Mouse (Mus musculus): Measurements from ENCODE around the gene Sptan1. TPM values are rescaled to one million over a fixed set of nuclear protein-coding genes. Genes with fewer than 3 reads are reported as not detected.

Gene Sptan1
- polyA plus RNA-seq, 1 experiment from 2014 or later, result 85.8 TPM

- H3K36me3 ChIP-seq, result peaks cover 98% of the 10 kb centered on the region
- H3K4me3 ChIP-seq (replicated peaks), result no peak overlapping the region
- H3K27ac ChIP-seq (replicated peaks), result no peak overlapping the region
- 83% methylated on average over 8 of the region's 8 CpGs for WGBS
- no peaks in the 10 kb centered on the region for H3K9me3 ChIP-seq (replicated peaks)
- ATAC-seq (ENCODE audit: insufficient number of reproducible peaks, low FRiP score, low TSS enrichment, low read depth), result no peak
- no peak overlapping the region for H3K9ac ChIP-seq
- no peaks in the 10 kb centered on the region for H3K27me3 ChIP-seq
- no peak overlapping the region for H3K4me2 ChIP-seq (replicated peaks)
- no peaks in the 10 kb centered on the region for H3K4me1 ChIP-seq
Measured at GRCm38 (mm10) chr2:30010840-30011281, 45.5 kb downstream of the Sptan1 start.

GRCm38 (mm10) chr2:30014326-30014966 is 49.1 kb downstream of the Sptan1 start:
- 80% methylated on average over 11 of the region's 11 CpGs for WGBS
- no peak overlapping the region for H3K27ac ChIP-seq (replicated peaks)
- no peaks in the 10 kb centered on the region for H3K4me1 ChIP-seq
- H3K36me3 ChIP-seq, result peaks cover 97% of the 10 kb centered on the region
- no peaks in the 10 kb centered on the region for H3K9me3 ChIP-seq (replicated peaks)
- H3K9ac ChIP-seq, result no peak overlapping the region
- ATAC-seq (ENCODE audit: insufficient number of reproducible peaks, low FRiP score, low TSS enrichment, low read depth), result no peak
- H3K4me2 ChIP-seq (replicated peaks), result no peak overlapping the region
- H3K4me3 ChIP-seq (replicated peaks), result no peak overlapping the region
- H3K27me3 ChIP-seq, result no peaks in the 10 kb centered on the region

DNA sequence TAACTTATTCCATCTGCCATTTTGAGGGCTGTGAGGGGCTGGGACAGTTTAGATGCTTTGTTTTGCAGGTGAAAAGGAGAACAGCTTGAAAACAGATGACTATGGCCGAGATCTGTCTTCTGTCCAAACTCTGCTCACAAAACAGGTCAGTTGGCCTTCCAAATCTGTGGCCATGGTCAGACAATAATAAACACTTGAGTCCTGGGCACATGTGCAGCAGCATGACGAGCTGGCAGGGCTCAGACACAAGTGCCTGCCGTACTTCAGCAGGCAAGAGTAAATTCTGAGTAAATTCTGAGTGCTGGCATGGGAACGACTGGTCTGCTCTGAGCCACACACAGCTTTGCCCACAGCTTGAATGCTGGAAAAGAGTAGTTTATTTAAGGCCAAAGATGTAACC is 60.1 kb downstream of the Sptan1 start:
- Histone ChIP-seq H3K36me3 (peaks cover 99% of the 10 kb centered on the region), H3K9ac (no peak overlapping the region), H3K4me1 (no peaks in the 10 kb centered on the region), H3K4me2 (replicated peaks) (no peak overlapping the region), H3K9me3 (replicated peaks) (no peaks in the 10 kb centered on the region), H3K4me3 (replicated peaks) (no peak overlapping the region), H3K27me3 (no peaks in the 10 kb centered on the region), H3K27ac (replicated peaks) (no peak overlapping the region)
- ATAC-seq (ENCODE audit: insufficient number of reproducible peaks, low FRiP score, low TSS enrichment, low read depth), result no peak
- 88% methylated on average over 4 of the region's 4 CpGs for WGBS

DNA sequence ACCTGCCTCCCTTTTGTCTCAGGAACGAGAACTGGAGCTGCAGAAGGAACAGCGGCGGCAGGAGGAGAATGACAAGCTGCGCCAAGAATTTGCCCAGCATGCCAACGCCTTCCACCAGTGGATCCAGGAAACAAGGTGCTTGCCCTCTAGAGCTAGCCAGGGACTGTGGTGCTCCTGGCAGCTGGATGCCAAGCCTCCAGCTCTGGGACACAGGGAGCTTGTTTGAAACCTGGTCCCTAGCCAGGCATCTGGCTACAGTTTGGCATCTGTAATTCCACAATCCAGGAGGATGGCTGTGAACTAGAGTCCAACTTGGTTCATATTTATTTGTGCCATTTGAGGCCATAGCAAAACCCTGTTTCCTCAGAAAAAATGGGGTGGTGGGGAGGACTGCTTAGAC is 61.6 kb downstream of the Sptan1 start:
- H3K4me1 ChIP-seq, result no peaks in the 10 kb centered on the region
- no peak overlapping the region for H3K9ac ChIP-seq
- ATAC-seq (ENCODE audit: insufficient number of reproducible peaks, low FRiP score, low TSS enrichment, low read depth), result no peak
- H3K4me3 ChIP-seq (replicated peaks), result no peak overlapping the region
- H3K9me3 ChIP-seq (replicated peaks), result no peaks in the 10 kb centered on the region
- no peaks in the 10 kb centered on the region for H3K27me3 ChIP-seq
- H3K36me3 ChIP-seq, result peaks cover 98% of the 10 kb centered on the region
- no peak overlapping the region for H3K4me2 ChIP-seq (replicated peaks)
- 95% methylated on average over 5 of the region's 5 CpGs for WGBS
- H3K27ac ChIP-seq (replicated peaks), result no peak overlapping the region

GRCm38 (mm10) chr2:30032244-30032846 is 67.0 kb downstream of the Sptan1 start:
- H3K27ac ChIP-seq (replicated peaks), result no peak overlapping the region
- no peak for ATAC-seq (ENCODE audit: insufficient number of reproducible peaks, low FRiP score, low TSS enrichment, low read depth)
- no peak overlapping the region for H3K4me2 ChIP-seq (replicated peaks)
- no peaks in the 10 kb centered on the region for H3K4me1 ChIP-seq
- H3K9me3 ChIP-seq (replicated peaks), result no peaks in the 10 kb centered on the region
- no peaks in the 10 kb centered on the region for H3K27me3 ChIP-seq
- peaks cover 86% of the 10 kb centered on the region for H3K36me3 ChIP-seq
- WGBS, result 57% methylated on average over 11 of the region's 11 CpGs
- no peak overlapping the region for H3K4me3 ChIP-seq (replicated peaks)
- no peak overlapping the region for H3K9ac ChIP-seq

DNA sequence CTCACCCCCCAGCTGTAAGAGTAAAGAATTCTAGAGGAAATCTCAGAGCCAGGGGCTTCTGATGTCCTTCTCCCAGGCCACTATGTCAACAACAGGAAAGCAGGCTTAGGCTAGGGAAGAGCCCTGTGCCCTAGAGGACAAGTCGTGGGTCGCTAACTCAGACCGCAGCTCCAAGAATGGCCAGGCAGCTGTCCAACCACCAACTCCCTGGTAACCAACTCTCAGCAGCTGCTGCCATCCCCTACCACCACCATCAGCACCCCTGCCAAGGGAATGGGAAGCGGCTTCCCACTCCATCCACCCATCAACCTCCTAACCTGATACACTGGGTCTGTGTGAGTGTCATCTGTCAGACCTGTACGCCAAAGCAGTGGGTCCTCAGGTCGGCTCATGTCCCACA is 67.6 kb downstream of the Sptan1 start:
- Histone ChIP-seq H3K9me3 (replicated peaks) (no peaks in the 10 kb centered on the region), H3K27me3 (no peaks in the 10 kb centered on the region), H3K4me2 (replicated peaks) (no peak overlapping the region), H3K27ac (replicated peaks) (no peak overlapping the region), H3K36me3 (peaks cover 86% of the 10 kb centered on the region), H3K9ac (no peak overlapping the region), H3K4me1 (no peaks in the 10 kb centered on the region), H3K4me3 (replicated peaks) (no peak overlapping the region)
- ATAC-seq (ENCODE audit: insufficient number of reproducible peaks, low FRiP score, low TSS enrichment, low read depth), result no peak
- 73% methylated on average over 6 of the region's 6 CpGs for WGBS

DNA sequence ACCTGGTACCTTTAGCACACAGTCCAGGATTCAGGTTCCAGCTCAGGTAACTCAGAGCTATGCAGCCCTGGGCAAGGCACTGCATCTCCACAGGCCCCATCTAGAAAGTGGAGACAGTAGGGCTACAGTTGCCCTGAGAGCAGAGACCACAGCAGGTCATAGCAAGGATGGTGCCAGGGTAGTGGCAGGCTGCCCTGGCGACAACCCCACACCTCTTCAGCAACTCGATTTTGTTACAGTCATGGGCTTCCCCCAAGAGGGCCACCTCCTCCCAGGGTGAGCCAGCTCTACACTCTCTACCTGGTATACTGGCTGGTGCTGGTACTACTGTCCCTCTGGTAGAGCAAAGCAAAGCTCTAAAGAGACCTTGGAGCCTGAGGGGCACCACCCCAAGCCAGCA is 72.4 kb downstream of the Sptan1 start:
- no peak for ATAC-seq (ENCODE audit: insufficient number of reproducible peaks, low FRiP score, low TSS enrichment, low read depth)
- 76% methylated on average over 2 of the region's 2 CpGs for WGBS
- H3K27me3 ChIP-seq, result no peaks in the 10 kb centered on the region
- no peak overlapping the region for H3K27ac ChIP-seq (replicated peaks)
- H3K4me3 ChIP-seq (replicated peaks), result no peak overlapping the region
- no peaks in the 10 kb centered on the region for H3K9me3 ChIP-seq (replicated peaks)
- no peak overlapping the region for H3K4me2 ChIP-seq (replicated peaks)
- H3K9ac ChIP-seq, result no peak overlapping the region
- H3K4me1 ChIP-seq, result peaks cover 8% of the 10 kb centered on the region
- H3K36me3 ChIP-seq, result peaks cover 46% of the 10 kb centered on the region

GRCm38 (mm10) chr2:30038370-30038769 is 73.0 kb downstream of the Sptan1 start:
- H3K9me3 ChIP-seq (replicated peaks), result no peaks in the 10 kb centered on the region
- peaks cover 40% of the 10 kb centered on the region for H3K36me3 ChIP-seq
- H3K27me3 ChIP-seq, result no peaks in the 10 kb centered on the region
- H3K27ac ChIP-seq (replicated peaks), result no peak overlapping the region
- peaks cover 9% of the 10 kb centered on the region for H3K4me1 ChIP-seq
- no peak overlapping the region for H3K4me3 ChIP-seq (replicated peaks)
- WGBS, result 90% methylated on average over 10 of the region's 10 CpGs
- no peak overlapping the region for H3K4me2 ChIP-seq (replicated peaks)
- ATAC-seq (ENCODE audit: insufficient number of reproducible peaks, low FRiP score, low TSS enrichment, low read depth), result no peak
- H3K9ac ChIP-seq, result no peak overlapping the region

DNA sequence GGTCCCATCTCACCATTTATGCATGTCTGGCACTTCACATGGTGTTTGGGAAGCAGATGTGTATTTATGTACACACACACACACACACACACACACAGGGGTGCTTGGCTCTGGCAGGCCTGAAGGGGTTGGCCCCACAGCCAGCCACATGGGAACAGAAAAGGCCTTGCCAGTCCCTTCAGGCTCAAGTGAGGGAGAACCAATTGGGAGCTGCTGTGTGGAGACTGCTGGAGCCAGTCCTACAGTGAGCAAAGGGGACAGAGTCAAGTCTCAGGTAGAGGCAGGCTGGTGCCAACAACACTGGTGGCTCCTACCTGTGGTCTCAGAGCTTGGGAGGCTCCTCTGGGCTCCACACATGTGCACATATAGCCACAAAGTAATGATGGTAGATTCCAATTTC is 74.3 kb downstream of the Sptan1 start:
- Histone ChIP-seq H3K36me3 (peaks cover 33% of the 10 kb centered on the region), H3K4me1 (peaks cover 9% of the 10 kb centered on the region), H3K27ac (replicated peaks) (no peak overlapping the region), H3K4me2 (replicated peaks) (no peak overlapping the region), H3K9me3 (replicated peaks) (no peaks in the 10 kb centered on the region), H3K27me3 (no peaks in the 10 kb centered on the region), H3K4me3 (replicated peaks) (no peak overlapping the region), H3K9ac (no peak overlapping the region)
- no peak for ATAC-seq (ENCODE audit: insufficient number of reproducible peaks, low FRiP score, low TSS enrichment, low read depth)

DNA sequence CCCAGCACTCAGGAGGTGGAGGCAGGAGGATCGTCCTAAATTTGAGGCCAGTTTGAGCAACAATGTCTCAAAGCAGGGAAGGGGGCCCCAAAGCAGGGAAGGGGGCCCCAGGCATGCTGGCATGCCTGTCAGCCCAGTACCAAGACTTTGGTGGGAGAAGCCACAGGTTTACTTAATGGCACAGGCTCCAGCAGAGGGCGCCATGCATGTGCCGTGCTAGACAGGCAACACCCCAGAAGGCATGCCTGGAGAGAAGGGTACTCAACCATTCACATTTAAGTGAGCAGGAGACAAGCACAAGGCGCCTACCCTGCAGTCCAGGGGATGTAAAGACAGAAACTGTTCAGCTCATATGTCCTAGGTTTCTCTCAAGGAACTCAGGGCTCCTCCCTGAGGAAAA is 77.1 kb downstream of the Sptan1 start:
- 9% methylated on average over 4 of the region's 4 CpGs for WGBS
- H3K4me2 ChIP-seq (replicated peaks), result no peak overlapping the region
- 0 out of 2 replicates have a peak overlapping the region, but pooled peaks have one; percentile 11 for H3K27ac ChIP-seq (replicated peaks)
- H3K27me3 ChIP-seq, result no peaks in the 10 kb centered on the region
- no peak overlapping the region for H3K4me3 ChIP-seq (replicated peaks)
- no peak for ATAC-seq (ENCODE audit: insufficient number of reproducible peaks, low FRiP score, low TSS enrichment, low read depth)
- H3K9ac ChIP-seq, result no peak overlapping the region
- H3K36me3 ChIP-seq, result peaks cover 18% of the 10 kb centered on the region
- peaks cover 9% of the 10 kb centered on the region for H3K4me1 ChIP-seq
- H3K9me3 ChIP-seq (replicated peaks), result no peaks in the 10 kb centered on the region

GRCm38 (mm10) chr2:30044550-30044949 is 79.2 kb downstream of the Sptan1 start:
- no peak overlapping the region for H3K4me2 ChIP-seq (replicated peaks)
- no peak overlapping the region for H3K4me3 ChIP-seq (replicated peaks)
- no peak overlapping the region for H3K27ac ChIP-seq (replicated peaks)
- no peak for ATAC-seq (ENCODE audit: insufficient number of reproducible peaks, low FRiP score, low TSS enrichment, low read depth)
- no peaks in the 10 kb centered on the region for H3K27me3 ChIP-seq
- H3K9me3 ChIP-seq (replicated peaks), result no peaks in the 10 kb centered on the region
- 93% methylated on average over 5 of the region's 5 CpGs for WGBS
- H3K9ac ChIP-seq, result no peak overlapping the region
- H3K36me3 ChIP-seq, result peaks cover 7% of the 10 kb centered on the region; the same call in 1 of the 2 replicates
- peaks cover 13% of the 10 kb centered on the region for H3K4me1 ChIP-seq

GRCm38 (mm10) chr2:30047127-30047526 is 81.8 kb downstream of the Sptan1 start:
- ATAC-seq (ENCODE audit: insufficient number of reproducible peaks, low FRiP score, low TSS enrichment, low read depth), result no peak
- no peaks in the 10 kb centered on the region for H3K27me3 ChIP-seq
- H3K4me1 ChIP-seq, result peaks cover 12% of the 10 kb centered on the region
- H3K4me3 ChIP-seq (replicated peaks), result no peak overlapping the region
- H3K9ac ChIP-seq, result no peak overlapping the region
- peaks cover 7% of the 10 kb centered on the region; the same call in 1 of the 2 replicates for H3K36me3 ChIP-seq
- no peak overlapping the region for H3K27ac ChIP-seq (replicated peaks)
- no peak overlapping the region for H3K4me2 ChIP-seq (replicated peaks)
- WGBS, result 95% methylated on average over 6 of the region's 6 CpGs
- no peaks in the 10 kb centered on the region for H3K9me3 ChIP-seq (replicated peaks)
